Mouse (Mus musculus): ENCODE measurements around the gene Gm10330.
"Not testable (repeated sequence)": the region's sequence is repeated elsewhere in the genome, so short reads cannot be mapped to it uniquely, and the experiment has no call there.

Gm10330 gene

GRCm38 (mm10) chr12:23780165-23780564 lies at the start of gene Gm10330:
Gene Gm10330 (minus strand): TSS chr12:23780265.
- not testable (repeated sequence) for DNase-seq (ENCODE audit: low spot score)

GRCm38 (mm10) chr12:23800776-23801175 lies 20.7 kb upstream of the Gm10330 start:
- DNase-seq (ENCODE audit: low spot score), result peak; percentile 39

GRCm38 (mm10) chr12:23800366-23800765 lies 20.3 kb upstream of the Gm10330 start:
- DNase-seq (ENCODE audit: low spot score), result peak; percentile 2
